Mouse (Mus musculus): ENCODE results near the gene Lypd6. TPM values are rescaled to one million over a fixed set of nuclear protein-coding genes. Genes with fewer than 3 reads are reported as not detected.
A peak's percentile ranks its signal among the peaks of the same experiment; 100 is the strongest.

Gene Lypd6
- 10 to 100 TPM; 19.5 to 20.6 TPM for total RNA-seq (2021)
- long read RNA-seq, experiment 1, transcript Lypd6-202 (5 exons, 3,495 nt), result major isoform, 13 of 22 reads
- long read RNA-seq, experiment 1, partial matches to known transcripts, result 2 of 22 reads
- long read RNA-seq, experiment 1, other reads (novel, unspliced or antisense), result 7 of 22 reads
- long read RNA-seq, experiment 2, transcript Lypd6-202 (5 exons, 3,495 nt), result major isoform, 13 of 23 reads
- long read RNA-seq, experiment 2, partial matches to known transcripts, result 5 of 23 reads
- long read RNA-seq, experiment 2, other reads (novel, unspliced or antisense), result 5 of 23 reads

GRCm38 (mm10) chr2:50066246-50066967 is at the start of gene Lypd6:
TSS of gene Lypd6 (plus strand) at chr2:50066429.
- intact Hi-C loops (cut with DNase I), result loop anchor here (5.0 kb wide), 1 partner anchor 206 kb away; no protein-coding TSS in a partner anchor
- Histone ChIP-seq H3K27ac (peak within 1 kb of the TSS; percentile 53; the same call in 1 of the 2 replicates), H3K4me3 (peak within 1 kb of the TSS; percentile 67)
- peak; percentile 59 to 65 for DNase-seq (ENCODE audit: extremely low spot score in 1 of 2, low spot score in 2 of 2)
- TF ChIP-seq CTCF (IDR thresholded peaks at IDR 0.05), result no peak

GRCm38 (mm10) chr2:50019477-50019876 is 46.8 kb upstream of the Lypd6 start:
- TF ChIP-seq CTCF (IDR thresholded peaks at IDR 0.05), result no peak
- intact Hi-C loops (cut with DNase I), result no loop called here
- H3K27ac ChIP-seq, result no peak overlapping the region
- DNase-seq (ENCODE audit: extremely low spot score in 1 of 2, low spot score in 2 of 2), result no peak
- no peak overlapping the region for H3K4me3 ChIP-seq

- intact Hi-C loops (cut with DNase I), result no loop called here
Measured at GRCm38 (mm10) chr2:50025549-50025948, 40.7 kb upstream of the Lypd6 start.

GRCm38 (mm10) chr2:50028930-50029329 is 37.3 kb upstream of the Lypd6 start:
- intact Hi-C loops (cut with DNase I), result no loop called here
- TF ChIP-seq CTCF (IDR thresholded peaks at IDR 0.05), result no peak
- Histone ChIP-seq H3K27ac (no peak overlapping the region), H3K4me3 (no peak overlapping the region)
- no peak for DNase-seq (ENCODE audit: extremely low spot score in 1 of 2, low spot score in 2 of 2)

More at GRCm38 (mm10) chr2:50025549-50025948, 40.7 kb upstream of the Lypd6 start:
- no peak for DNase-seq (ENCODE audit: extremely low spot score in 1 of 2, low spot score in 2 of 2)
- Histone ChIP-seq H3K4me3 (no peak overlapping the region), H3K27ac (no peak overlapping the region)
- TF ChIP-seq CTCF (IDR thresholded peaks at IDR 0.05), result no peak

- intact Hi-C loops (cut with DNase I), result loop anchor here (2.0 to 10.0 kb wide), 2 partner anchors 32 to 270 kb away; no protein-coding TSS in a partner anchor
Measured at GRCm38 (mm10) chr2:50044170-50044870, 21.9 kb upstream of the Lypd6 start.

GRCm38 (mm10) chr2:50044871-50045470 is 21.3 kb upstream of the Lypd6 start:
- Histone ChIP-seq H3K4me3 (no peak overlapping the region), H3K27ac (no peak overlapping the region)
- TF ChIP-seq CTCF (IDR thresholded peaks at IDR 0.05), result no peak; the same call in 1 of the 2 replicates
- intact Hi-C loops (cut with DNase I), result loop anchor here (2.0 to 10.0 kb wide), 2 partner anchors 32 to 270 kb away; no protein-coding TSS in a partner anchor
- DNase-seq (ENCODE audit: extremely low spot score in 1 of 2, low spot score in 2 of 2), result peak in 1 of 2 experiments; percentile 18

More at GRCm38 (mm10) chr2:50044170-50044870, 21.9 kb upstream of the Lypd6 start:
- TF ChIP-seq CTCF (IDR thresholded peaks at IDR 0.05), result no peak
- Histone ChIP-seq H3K27ac (no peak overlapping the region), H3K4me3 (no peak overlapping the region)
- no peak for DNase-seq (ENCODE audit: extremely low spot score in 1 of 2, low spot score in 2 of 2)

- TF ChIP-seq CTCF (IDR thresholded peaks at IDR 0.05), result no peak
- H3K27ac ChIP-seq, result no peak overlapping the region
- no peak for DNase-seq (ENCODE audit: extremely low spot score in 1 of 2, low spot score in 2 of 2)
- H3K4me3 ChIP-seq, result no peak overlapping the region
- intact Hi-C loops (cut with DNase I), result loop anchor here (2.0 to 10.0 kb wide), 2 partner anchors 33 to 271 kb away; no protein-coding TSS in a partner anchor
Measured at GRCm38 (mm10) chr2:50045841-50046240, 20.4 kb upstream of the Lypd6 start.

- Histone ChIP-seq H3K27ac (no peak overlapping the region), H3K4me3 (no peak overlapping the region)
- intact Hi-C loops (cut with DNase I), result loop anchor here (10.0 kb wide), 1 partner anchor 274 kb away; no protein-coding TSS in a partner anchor
- DNase-seq (ENCODE audit: extremely low spot score in 1 of 2, low spot score in 2 of 2), result no peak
- no peak for TF ChIP-seq CTCF (IDR thresholded peaks at IDR 0.05)
Measured at GRCm38 (mm10) chr2:50048442-50048841, 17.8 kb upstream of the Lypd6 start.

- DNase-seq (ENCODE audit: extremely low spot score in 1 of 2, low spot score in 2 of 2), result no peak
- intact Hi-C loops (cut with DNase I), result no loop called here
- Histone ChIP-seq H3K4me3 (no peak overlapping the region), H3K27ac (no peak overlapping the region)
- TF ChIP-seq CTCF (IDR thresholded peaks at IDR 0.05), result no peak
Measured at GRCm38 (mm10) chr2:50053893-50054292, 12.3 kb upstream of the Lypd6 start.

GRCm38 (mm10) chr2:50065902-50066245 is 355 bp upstream of the Lypd6 start:
- Histone ChIP-seq H3K27ac (no peak overlapping the region), H3K4me3 (peak overlapping the region; percentile 67)
- peak in 1 of 2 experiments; percentile 11 for DNase-seq (ENCODE audit: extremely low spot score in 1 of 2, low spot score in 2 of 2)
- TF ChIP-seq CTCF (IDR thresholded peaks at IDR 0.05), result no peak
- intact Hi-C loops (cut with DNase I), result loop anchor here (5.0 kb wide), 1 partner anchor 206 kb away; no protein-coding TSS in a partner anchor

GRCm38 (mm10) chr2:50066968-50067315 is 713 bp downstream of the Lypd6 start:
- no peak for TF ChIP-seq CTCF (IDR thresholded peaks at IDR 0.05)
- intact Hi-C loops (cut with DNase I), result loop anchor here (5.0 kb wide), 1 partner anchor 205 kb away; no protein-coding TSS in a partner anchor
- H3K4me3 ChIP-seq, result peak overlapping the region; percentile 67
- DNase-seq (ENCODE audit: extremely low spot score in 1 of 2, low spot score in 2 of 2), result no peak
- H3K27ac ChIP-seq, result peak overlapping the region; percentile 53; the same call in 1 of the 2 replicates

All from left cerebral cortex, adult 2 months (tissue).